Mouse (Mus musculus) c-Kit-positive CD71-positive TER-119-positive erythroid progenitor cells, embryonic 14.5 days (primary cell): ENCODE data around the gene Pga5.

Source experiments
- DNase-seq: peaks from one replicate; pipeline ENCODE4 v3.0.0-alpha.2; 2013; ENCODE audit warnings: low spot score

Gene Pga5

DNA sequence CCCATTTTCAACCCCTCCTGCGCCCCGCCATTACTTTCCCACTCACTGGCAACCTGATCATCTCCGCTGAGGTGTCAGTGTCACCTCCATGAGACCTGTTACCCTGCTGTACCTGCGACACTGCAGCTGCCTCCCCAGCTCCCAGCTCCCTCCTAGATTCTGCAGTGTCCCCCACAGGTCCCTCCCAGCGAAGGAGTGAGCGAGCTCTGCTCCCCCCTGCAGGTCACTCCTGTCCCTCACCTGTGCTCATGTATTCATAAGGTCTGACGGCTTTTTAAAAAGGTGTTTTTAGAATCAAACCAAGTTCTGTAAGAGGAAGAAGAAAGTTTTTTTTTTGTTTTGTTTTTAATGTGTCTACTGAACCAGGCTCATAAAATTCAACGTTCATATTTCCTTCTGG lies 24.3 kb upstream of the Pga5 start:
- no peak for DNase-seq

DNA sequence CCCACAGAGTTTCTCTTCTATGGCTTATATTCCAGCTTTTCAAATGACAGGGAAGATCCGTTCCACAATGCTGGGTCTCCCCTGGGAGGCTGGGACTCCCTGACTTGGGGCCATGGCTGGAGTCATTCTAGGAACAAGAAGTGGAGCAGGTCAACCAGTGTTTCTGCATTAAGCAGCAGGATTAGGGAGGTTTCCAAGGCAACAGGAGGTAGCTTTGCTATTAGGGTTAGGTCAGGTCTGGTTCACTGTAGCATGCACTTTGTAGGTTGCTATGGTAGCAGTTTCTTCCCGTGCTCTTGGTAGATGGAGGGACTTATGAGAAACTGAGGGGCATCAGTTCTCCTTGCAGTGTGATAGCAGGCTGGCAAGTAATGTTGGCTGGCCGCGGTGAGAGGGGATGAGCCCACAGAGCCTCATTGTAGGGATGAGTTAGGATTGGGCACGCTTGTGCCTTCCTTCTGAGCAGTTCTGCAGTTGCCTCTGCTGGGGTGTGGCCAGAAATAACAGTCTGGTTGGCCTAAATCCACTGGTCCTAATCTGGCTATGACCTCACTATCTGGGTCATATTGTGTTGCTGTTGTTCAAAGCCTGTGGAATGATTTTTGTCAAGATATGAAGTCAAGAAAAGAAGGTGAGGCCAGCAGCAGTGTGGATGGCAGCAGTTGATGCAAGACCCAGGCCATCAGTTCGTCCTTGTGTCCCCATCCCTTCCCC lies 23.3 kb upstream of the Pga5 start:
- no peak for DNase-seq

DNA sequence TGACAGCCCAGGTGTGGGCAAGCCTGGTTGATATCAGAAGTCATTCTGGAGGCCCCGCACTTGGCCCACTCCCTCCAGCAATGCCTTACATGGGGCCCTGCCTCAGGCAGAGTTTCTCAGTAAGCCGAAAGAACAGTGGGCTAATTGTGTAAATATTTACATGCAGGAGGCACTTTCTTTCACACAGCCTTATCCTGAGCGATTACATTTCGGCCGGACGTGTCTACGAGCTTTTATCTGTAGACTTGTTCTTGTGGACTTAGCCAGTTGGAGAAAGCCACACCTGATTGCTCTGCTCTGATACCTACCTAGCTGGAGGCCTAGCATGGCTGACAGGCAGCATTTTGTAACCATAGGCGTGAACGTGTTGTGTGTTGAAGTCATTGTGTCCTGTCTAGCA lies 22.0 kb upstream of the Pga5 start:
- no peak for DNase-seq

DNA sequence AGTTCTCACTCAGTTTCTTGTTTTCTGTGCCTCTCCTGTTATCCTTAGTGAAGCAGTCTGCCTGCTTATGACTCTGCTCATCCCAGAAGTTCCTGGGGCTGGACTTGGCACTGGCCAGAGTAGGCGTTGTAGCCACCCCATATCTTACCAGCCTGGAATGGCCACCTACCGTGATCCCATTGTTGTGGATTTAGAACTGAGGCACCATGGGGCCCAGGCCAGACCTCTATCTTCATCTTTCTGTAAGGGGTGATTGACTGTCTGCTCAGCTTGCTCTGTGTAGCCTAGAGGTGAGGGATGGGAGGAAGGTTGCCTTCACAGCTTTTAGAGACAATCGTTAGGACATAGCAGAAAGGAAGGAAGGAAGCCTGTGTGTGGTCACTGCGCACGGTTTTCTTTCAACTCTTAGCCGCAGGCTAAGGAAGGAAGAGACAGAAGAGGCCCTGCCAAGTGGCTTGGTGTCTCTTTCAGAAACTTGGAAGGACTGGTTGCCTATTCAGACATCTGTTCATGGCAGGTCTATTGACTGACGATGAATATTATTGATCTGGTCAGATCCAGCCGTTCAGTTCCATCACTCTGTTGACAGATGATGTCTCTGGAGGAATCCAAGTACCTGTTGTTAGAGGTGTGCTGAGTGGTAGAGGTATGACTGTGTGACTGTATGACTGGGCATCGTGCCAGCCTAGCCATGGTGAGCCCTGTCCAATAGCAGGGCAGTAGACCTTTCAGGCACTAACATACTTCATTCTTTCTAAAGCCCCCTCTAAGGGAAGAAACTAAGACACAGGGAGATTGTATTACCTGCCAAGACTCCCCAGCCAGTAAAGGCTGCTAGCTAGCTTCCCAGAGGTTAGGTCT lies 20.5 kb upstream of the Pga5 start:
- DNase-seq, result no peak

DNA sequence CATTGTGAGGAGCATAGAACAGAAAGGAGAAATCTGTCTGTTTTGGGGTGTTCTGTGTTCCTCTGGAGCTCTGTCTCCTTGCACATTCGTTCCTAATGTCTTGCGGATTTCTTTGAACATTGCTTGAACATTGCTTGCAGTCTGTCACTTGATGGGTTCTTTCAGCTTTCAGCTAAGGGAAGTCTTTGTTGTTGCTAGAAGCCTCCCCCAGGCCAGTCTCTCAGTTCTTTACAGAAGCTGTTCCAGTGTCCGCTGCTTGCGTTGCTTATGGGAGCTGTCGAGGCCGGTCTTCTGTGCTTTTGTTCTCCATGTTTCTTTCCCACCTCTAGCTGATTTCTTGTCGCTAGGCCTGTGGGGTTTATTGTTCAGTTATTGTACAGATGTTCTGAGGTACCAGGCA lies 17.9 kb upstream of the Pga5 start:
- DNase-seq, result no peak

DNA sequence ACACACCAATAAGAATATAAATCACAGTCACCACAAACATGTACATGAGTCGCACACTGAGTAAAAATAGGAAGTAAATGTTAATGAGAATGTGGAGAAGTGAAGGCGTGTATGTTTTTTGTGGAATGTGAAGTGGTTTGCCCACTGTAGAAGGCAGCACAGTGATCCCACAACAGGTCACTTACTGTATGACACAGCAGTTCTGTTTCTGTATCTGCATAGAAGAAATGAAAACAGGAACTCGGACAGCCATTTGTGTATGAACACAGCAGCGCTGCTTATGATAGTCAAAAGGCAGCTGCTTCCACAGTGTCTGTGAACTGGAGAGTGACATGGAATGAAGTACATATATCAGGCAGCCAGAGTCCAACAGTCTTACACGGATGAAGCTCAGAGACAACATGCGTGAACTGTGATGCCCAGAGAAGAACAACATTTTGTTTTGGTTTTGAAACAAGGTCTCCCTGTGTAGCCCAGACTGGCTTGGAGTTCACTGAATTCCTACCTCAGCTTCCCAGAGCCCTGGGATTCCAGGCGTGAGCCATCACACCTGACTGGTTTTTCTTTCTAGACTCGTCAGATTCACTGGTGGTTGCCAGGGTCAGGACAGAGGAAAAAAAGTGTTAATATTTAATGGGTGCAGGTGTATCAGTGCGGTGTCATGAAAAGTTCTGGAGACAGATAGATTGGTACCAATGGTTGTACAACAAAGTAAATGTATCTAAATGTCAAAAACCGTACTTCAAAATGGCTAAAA lies 16.2 kb upstream of the Pga5 start:
- DNase-seq, result no peak

DNA sequence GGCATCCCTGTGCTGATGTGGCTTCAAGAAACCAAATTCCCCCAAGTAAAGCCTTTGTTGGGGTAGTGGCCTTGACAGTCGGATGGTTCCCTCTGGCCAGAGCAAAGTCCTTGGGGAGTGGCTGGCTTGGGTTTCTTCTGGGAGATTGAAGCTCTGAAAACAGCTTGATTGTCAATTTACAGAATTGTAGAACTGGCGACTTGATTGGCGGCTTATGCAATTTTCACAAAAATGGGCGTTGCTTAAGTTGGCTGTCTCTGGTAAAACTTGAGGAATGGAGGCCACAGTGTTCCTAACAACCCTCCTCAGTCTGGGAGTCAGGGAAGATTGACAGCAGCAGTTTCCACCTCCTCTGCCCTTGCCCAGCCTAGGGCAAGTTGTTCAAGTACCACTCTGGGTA lies 14.5 kb upstream of the Pga5 start:
- DNase-seq, result no peak

DNA sequence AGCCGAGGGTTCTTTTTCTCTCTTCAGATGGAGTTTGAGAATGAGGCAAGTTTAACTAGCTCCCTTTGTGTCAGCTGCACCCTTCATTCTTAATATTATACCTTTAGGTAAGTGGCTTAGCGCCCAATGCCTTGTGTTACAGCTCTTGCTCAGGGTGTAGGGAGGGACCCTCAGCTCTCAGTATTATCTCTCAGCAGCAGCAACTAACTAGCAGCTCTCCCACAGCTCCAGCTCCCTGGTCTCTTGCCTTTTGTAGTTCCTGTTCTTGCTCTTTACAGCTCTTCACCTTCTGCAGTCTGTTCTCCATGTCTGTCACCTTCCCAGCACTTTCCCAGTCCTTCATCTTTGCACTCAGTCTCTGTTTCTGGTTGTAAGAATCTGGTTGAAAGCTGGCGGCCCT lies 13.8 kb upstream of the Pga5 start:
- peak; percentile 34 for DNase-seq

DNA sequence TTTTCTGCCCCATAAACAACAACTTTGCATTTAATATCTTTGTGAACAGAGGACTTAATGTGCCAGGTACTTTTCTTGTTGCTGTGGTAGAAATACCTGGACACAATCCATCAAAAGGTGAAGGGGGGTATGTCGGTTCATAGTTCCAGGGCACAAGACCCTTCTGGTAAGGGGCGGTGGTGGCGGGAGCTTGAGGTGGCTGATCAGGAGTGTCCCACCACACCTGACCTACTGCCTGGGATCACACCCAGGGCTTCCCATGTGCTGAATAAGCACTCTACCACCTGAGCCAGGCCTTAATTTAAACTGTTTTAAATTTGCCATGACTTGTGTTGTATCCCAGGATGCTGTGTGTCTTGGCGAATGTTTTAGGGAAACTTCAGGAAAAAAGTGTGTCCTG lies 13.2 kb upstream of the Pga5 start:
- DNase-seq, result no peak

DNA sequence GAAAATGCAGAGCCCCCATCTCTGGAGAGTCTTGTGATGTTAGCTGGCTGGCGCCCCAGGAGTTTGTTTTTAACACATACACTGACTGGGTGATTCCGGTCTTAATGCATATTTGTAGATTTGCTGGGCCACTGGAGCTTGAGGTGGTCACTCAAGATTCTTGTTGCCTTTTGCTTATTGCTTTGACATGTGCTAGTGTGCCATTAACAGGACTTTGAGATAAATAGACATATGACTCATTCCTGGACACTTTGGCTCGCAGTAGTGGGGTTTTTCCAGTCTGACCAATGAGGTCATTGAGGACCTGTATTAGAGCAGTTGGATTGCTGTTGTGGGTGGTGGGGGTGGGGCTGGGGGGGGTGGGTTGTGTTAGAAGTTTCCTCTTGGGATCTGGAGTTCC lies 12.5 kb upstream of the Pga5 start:
- DNase-seq, result no peak

DNA sequence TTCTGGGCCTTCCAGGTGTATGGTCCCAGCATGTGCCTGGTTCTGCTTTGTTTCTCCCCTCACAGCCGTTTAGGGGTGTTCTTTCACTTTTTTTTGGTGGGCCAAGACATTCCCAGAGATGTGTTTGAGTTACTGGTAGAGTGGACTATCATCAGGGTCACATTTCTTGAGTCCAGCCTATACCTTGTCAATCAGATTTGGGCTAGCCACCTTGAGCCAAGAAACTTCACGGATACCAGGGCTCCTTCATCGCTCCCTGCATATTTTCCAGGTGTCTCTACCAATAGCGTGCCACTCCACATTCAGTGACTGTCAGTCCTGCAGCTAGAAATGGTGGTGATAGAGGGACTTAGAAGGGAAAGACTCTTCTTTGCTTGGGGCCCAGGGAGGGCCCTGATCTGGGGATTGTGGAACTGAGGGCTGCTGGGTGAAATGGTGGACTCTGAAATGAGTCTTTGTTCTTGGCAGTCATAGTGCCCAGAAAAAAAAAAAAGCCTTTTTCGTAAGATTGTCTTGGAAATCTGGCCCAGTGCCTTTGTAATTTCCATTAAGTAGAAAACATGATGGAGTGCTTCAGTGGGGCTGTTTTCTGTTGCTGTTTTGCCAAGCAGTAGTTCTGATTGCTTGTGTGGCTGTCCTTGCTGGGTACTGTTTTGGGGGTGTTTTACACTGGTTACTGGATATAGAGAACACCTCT lies 11.7 kb upstream of the Pga5 start:
- no peak for DNase-seq

DNA sequence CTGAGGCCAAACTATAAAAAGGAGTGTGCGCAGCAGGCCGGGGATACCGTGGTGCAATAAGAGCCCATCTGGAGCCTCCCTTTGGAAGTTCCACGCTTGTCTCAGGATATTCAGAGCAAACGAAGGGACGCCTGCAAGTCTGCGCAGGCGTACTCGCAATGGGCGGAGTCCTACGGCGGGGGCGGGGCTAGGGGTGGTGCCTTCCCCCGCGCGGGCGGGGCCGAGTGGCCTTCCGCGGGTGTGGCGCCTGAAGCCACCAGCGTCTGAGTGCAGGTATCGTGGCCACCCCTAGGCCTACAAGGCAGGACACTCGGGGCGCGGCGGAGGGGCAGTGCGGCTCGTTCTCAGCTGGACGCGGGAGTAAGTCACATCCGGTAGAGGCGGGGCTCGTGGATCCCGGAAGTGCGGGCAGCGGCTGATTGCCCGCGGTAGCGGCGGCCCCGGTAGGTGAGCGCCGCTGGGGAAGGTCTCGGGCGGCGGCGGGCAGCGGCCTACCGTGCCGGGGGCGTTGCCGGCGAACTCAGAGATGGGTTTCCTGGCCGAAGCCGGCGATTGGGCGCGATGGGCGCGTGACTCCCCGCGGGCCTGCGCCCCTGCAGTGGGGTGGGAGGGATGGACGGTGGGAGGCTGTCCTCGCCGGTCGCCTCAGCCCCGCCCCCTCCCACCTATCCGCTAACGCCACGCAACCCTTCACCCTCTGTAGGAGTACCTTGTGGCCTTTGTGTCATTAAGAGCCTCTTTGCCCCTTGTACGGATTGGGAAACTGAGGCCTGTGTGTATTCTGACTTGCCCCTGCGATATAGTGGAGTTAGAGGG lies 10.9 kb upstream of the Pga5 start, which contains the start of gene Vps37c:
TSS of gene Vps37c (plus strand) at position 199 of the 816 bp plus-strand sequence.
- peak; percentile 89 for DNase-seq

DNA sequence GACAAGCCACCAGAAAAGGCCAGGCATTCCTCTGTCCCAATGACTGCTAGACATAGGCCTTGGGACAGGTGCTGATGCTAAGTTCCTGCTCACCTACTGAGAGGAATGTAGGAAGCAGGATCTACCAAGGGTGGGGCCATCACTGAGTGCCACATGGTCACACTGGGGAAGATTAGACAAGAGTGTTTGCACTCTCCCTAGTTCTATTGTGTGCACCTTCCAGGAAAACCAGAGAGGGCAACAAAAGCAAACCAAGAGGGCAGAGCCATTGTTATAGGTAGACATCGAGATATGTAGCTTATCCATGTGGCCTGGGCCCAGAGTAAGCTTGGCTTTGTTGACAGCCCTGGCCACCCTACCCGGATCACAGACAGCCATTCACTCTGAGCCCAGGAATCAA lies 7.9 kb upstream of the Pga5 start:
- DNase-seq, result no peak

DNA sequence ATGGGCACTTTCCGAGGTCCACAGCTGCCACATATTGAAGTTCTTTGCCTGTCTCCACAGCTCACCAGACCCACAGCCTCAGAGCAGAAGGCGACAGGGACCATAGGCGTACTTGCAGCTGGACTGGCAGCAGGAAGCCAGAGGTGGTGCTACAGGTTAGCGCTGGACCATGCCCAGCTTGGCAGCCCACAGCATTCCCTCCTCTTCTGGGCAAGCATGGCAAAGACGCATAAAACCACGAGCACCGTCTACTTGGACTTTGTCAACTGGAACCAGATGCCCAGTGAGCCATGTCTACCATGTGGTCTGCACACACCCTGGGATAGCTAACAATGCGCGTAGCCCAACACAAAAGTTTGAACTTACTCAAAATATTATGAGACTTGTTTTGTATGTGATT lies 7.2 kb upstream of the Pga5 start:
- DNase-seq, result no peak

DNA sequence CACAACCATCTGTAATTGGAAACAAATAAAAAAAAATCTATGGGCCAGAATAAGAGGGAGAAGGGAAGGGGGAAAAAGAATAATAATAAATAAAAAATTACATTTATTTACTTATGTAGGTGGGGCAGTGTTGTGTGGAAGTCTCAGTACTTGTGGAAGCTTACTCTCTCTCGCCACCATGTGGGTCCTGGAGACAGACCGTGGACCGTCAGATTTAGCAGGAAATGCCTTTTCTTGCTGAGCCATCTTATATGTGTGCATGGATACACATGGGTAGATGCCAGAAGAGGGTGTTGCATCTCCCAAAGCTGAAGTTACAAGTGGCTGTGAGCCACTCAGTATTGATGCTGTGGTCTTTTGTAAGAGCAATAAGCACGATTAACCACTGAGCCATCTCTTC lies 3.7 kb upstream of the Pga5 start:
- DNase-seq, result no peak

DNA sequence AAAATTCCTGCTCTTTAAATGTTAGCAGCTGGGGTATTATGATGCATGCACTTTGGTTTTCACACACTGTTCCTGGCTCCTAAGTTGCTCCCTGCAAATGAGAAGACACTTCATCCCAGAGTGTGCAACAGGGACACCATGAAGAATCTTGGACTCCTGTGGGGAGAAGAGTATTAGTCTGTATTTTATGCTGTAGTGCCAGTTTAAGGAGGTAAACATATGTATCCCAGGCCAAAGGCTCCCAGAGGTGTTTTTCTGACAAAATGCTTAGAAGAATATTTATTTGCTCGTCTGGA lies 849 bp upstream of the Pga5 start:
- no peak for DNase-seq

DNA sequence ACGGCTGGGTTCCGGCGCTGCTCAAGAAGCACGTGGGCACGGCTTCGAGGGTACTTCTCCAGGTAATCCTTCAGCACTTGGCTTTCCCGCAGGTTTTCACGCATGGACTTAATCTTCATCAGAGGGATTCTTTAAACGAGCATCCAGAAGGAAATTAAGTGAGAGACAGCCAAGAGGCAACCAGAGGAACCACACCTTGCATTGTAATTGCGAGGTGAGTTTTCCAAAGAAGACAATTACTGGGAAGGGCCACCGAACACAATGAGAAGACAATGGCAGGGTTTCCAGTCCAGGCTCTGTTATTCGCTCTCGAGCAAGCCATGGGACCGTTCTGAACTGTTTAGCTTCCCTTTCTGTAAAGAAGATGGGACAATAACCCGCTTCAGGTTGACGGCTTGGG lies 1.2 kb downstream of the Pga5 start:
- DNase-seq, result no peak

DNA sequence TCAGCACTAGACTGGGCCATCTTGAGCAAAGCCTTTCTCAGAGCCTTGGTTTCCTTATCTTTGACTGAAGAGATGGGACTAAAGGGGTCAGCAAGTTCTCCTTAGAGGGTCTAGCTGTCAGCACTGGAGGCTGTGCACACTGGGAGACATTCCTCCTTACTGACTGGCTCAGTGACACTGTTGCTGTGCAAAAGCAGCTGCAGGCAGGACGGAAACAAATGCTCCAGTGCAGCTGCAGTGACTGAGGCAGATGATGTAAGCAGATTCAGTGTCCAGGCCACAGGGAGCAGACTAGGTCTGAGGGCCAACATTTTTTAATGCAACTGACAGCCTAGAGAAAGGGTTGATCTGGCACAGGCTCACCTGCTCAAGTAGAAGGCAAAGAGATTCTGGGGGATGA lies 4.6 kb downstream of the Pga5 start:
- DNase-seq, result no peak

DNA sequence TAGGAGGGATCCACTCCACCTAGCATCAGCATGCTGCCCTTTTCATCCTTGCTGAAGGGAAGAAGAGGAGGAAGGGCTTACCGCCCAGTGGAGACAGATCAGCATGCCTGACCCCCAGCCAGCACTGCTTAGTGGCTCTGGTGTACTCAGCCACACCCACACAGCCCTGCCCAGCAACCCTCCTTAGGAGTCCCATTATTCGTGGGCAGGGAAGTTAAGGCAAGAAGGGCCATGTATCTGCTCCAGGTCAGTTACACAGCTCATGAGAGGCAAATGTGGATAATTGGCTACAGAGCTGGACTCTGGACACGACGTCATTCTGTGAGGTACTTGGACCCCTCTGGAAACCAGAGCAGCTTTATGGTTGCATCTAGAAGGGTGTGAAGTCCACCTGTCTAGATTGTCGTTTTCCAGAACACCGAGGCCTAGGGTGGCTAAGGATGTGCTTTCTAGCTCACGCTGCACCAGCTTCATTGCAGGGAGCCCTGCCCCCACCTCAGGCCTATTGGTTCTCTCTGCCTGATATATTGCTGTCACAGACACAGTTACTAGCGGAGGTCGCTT lies 5.9 kb downstream of the Pga5 start:
- DNase-seq, result no peak

DNA sequence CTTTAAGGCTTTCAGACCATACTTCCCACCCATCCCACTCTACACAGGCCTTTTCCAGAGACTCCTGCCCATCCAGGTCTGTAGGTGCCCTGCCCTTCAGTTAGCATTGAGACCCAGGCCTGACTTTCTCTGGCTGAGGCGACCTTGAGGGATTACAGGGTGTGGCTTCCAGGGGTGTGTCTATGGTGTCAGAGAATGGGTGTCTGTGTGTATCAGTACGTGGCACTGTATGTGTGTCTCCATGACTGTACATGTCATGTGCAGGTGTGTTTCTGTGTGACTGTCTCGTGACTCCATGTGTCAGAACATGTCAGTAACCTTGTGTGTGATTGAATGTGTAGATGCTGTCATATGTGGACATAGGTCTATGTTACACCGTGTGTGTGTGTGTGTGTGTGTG lies 6.6 kb downstream of the Pga5 start:
- no peak for DNase-seq

DNA sequence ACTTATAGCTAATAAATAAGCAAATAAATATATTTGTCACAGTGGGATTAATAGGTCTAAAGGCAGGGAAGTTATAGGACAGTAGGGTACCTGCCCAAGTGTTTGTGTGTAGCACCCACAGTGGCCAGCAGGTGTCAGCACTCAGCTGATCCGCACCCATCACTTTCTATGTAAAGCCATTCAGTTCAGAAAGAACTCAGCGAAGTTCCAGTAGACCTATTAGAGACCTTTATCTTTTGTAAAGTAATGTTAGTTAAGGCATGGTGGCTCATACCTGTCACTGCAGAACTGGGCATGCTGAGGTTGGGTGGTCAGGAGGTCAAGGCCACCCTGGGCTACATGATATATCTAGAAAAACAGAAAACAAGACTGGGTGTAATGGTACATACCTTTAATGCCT lies 12.4 kb downstream of the Pga5 start:
- DNase-seq, result peak; percentile 74
